Mouse (Mus musculus): ENCODE data around the gene R3hcc1l.

R3hcc1l gene

DNA sequence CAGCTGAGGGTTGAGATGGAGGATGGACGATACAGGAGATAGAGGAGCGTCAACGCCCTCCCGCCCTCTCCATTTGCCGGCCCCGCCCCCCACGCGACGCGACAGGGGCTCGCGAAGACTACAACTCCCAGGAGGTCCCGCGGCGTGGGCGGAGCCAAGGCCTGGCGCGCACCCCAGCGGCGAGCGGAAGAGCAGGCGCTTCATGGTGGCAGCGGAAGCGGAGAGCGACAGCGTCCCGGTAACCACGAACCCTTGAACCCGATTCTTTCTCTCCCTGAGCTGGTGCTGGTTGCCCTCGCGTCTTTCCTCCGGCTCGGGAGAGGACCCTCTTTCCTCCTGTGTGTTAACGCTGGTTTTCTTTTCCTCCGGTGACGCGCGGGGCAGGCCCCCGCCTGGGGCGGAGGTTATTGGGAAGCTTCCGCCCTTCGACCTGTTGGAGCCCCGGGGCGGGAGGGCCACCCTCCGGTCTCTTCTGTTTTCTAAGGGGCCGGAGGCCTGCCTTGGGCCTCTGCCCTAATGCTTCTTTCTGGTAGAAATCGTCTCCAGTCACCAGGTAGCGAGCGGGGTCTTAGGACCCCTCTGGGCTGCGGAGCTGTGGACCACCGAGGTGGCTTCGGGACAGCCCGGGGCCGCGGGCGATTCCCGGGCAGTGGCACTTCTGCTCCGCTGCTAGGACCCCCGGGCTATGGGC is at the start of gene R3hcc1l:
Gene R3hcc1l (plus strand): TSS at position 140 of the 691 bp plus-strand sequence.
- DNase-seq (ENCODE audit: low spot score in 2 of 2): peak; percentile 97 to 99

DNA sequence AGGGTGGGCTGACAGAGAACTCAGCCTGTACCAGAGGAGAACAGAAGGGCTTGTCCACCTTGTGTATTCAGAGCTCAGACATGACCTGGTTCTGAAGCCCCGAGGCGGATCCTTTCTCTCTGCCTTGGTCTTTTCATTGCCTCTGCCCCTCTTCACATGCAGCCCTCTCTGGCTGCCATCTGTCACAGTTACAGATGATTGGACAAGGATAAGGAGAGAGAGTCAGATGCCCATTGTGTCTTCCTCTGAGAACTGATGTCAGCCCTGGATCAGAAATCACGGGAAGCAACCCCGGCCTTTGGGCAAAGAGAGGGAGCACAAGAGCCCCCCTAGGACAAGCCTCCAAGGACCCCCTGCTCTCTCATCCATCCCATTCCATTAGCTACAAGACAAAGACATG is 47.0 kb upstream of the R3hcc1l start:
- no peak for DNase-seq (ENCODE audit: low spot score in 2 of 2)

DNA sequence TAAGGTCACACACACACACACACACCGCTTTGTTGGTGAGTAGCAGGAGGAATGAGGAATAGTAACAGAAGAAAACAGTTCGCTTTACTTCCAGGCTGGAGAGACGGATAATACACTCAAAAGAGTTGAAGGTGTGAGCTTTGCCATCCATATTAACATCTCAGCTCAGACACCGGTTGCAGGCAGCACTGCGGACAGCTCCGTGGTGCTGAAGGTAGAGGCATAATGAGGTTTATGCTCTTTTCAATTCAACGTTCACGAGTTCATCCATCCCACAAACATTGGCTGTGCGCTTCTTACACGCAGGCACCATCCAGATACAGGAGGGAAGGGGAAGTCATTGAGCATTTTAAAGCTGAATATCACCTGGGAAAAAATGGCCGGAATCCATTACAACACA is 45.7 kb upstream of the R3hcc1l start:
- no peak for DNase-seq (ENCODE audit: low spot score in 2 of 2)

DNA sequence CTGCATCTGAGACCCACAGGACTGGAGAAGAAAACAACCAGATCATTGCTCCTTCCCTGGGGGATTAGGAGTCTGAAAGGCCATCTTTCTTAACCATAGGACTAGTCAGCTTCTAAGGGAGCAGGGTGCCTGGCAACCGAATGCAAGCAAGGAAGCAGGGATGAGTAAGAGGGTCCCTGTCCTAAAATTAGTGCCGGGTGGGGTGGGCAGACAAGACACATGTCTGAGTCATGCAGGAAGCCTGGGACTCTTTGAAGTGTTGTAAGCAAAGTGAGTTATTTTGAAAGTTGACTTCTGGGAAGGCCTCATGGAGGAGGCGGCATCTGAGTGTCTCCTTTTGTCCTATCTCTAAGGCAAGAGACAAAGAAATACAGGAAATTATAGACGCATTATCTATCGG is 40.8 kb upstream of the R3hcc1l start:
- DNase-seq (ENCODE audit: low spot score in 2 of 2): no peak

DNA sequence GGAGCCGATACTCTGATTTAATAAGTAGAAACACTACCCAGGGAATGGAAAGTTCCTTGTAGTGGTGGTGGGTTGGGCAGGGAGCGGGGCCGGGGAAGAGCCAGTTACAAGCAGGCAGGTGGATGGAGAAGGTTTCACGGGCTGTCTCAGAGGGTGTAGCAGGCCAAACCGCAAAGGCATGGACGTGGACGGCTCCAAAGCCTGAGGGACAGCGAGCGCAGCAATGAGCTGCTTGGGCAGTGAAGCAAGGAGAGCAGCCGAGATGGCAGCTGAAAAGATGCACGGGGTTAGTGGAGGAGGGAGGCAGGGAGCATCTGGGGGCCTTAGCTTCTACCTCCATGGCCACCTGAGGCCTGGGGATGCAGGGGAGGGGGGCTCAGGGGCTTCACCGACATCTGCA is 40.3 kb upstream of the R3hcc1l start:
- DNase-seq (ENCODE audit: low spot score in 2 of 2): no peak

DNA sequence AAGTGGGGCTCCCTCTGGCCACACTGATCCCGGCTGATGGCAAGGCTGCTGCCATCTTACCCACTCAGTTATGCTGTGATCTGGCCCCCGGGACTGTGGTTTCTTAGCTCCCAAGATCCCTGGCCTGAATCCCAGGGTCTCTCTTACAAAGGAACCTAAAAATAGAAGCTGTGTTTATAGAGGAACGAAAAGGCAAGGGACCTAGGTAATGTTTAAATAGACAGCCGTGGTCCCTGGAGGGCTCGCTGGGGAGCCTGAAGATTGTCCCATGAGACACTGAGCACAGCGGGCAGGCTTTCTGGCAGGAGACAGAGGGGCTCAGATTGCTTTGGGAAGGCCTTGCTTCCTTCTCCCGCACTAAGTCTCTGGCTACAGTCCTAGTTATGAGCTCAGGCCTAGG is 33.1 kb upstream of the R3hcc1l start:
- no peak for DNase-seq (ENCODE audit: low spot score in 2 of 2)

DNA sequence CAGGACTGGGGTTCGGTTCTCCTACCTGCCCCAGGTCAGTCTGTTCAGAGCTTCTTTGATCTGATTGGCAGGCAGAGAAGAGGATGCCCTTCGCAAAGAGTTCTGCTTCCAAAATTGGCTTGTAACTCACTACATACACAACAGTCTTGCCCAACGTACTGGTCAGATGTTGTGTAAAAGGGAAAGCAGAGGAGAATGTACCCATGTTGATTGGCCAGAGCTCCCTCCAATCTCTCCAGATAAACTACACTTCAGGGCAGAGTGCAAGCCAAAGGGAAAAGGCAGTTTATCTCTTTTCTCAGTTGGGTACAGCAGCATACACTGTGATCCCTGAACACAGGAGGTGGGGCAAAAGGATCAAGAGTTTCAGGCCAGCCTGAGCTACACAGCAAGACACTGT is 31.3 kb upstream of the R3hcc1l start:
- no peak for DNase-seq (ENCODE audit: low spot score in 2 of 2)

DNA sequence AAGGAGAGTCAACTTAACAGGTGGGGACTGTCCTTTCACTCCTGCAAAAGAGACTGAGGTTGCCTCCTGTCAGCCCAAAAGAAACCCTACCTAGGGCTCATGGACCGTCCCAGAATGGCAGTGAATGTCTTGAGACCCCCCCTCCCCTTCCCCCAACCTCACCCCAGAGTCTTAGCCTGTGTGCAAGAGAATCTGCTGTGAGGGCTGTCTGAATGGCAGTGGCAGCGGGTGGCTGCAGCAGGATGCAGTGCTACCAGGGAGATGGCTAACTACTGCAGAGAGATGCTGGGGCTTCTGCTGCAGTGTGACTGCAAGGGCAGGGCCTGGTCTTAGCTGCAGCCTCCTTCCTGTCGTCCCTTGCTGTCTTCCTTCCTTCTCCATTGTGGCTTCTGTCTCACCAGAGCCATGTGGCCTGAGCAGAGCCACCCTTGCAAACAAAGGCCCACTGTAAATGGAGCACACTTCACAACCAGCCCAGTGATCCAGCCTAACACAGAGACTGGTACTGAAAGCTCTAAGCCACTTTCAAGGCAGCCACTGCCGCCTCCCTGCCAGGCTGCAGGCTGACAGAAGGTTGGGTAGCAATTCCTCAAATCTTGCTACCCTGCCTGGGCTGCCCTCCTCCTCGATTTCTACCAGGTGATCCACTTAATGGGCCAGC is 25.2 kb upstream of the R3hcc1l start:
- no peak for DNase-seq (ENCODE audit: low spot score in 2 of 2)

DNA sequence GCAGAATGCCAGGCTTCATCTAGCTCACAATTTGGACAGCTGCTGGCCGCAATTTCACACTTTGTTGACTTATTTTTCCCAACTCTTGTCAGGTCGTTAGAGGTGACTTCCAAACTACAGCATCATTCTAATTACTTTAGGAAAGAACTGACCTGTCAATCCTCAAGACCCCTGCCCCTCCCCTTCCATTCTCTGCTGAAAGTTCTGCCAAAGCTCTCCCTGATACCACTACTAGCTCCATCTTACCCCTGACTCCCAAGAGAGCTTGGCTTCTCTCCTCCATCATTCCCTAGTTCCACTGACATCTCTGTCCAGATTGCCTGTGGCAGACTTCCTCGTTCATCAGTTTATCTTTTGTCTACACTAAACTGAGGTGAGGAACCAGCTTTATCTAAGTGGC is 14.4 kb upstream of the R3hcc1l start:
- no peak for DNase-seq (ENCODE audit: low spot score in 2 of 2)

DNA sequence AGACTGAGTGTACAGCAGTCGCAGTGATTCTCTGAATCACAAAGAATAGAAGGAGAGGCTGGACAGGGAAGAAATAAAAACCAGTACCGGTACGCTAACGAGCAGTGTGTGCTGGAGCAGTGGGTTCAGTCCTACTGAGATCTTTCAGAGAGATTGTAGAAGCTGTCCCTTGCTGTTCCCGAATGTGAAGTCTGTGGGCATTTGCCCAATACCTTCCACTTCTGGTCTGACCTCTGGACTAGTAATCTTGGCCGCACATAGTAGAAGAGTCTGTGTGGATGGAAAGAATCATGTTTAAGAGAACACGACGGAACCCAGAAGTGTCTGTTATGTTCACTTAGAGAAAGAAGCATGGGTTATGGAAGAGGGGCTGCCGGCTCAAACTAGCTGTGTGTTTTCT is 8.9 kb upstream of the R3hcc1l start:
- DNase-seq (ENCODE audit: low spot score in 2 of 2): no peak

DNA sequence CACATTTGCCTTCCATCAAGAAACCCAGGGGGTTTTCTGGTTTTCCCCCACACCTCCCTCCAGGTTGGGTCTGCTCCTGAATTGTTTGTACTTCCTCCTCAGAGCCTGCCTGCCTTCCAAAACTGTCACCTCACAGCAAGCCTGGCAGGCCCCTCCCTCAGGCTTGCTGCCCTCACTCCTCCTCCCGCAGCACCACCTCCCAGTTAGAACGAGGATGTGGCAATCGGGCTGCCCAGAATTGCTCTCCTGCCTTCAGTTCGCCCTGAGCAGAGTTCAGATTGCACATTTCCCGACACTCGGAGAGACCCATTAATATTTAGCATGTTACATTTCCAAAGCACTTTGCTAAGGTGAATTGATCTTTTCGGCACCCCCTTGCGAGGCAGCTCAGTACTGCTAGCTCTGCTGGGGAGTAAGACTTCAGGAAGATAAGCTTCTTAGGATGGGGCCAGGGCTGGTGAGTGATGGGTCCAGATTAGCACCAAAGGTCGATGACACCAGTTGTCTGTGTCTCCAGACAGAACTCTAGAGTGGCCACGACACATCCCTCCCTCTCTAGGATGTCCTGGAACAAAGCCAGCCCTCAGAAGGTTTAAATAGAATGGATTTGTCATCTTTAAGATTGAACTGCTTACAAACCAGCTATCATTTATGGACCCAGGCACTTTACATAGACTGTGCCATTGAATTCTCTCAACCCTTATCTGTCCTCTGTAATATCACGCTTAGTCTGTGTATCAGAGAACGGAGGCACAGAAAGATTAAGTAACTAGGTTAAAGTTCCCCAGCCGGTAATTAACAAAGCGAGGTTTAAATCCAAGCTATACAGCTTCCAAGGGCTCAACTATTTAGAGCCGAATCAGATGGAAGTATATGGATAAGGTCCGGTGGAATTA is 8.0 kb upstream of the R3hcc1l start:
- no peak for DNase-seq (ENCODE audit: low spot score in 2 of 2)

DNA sequence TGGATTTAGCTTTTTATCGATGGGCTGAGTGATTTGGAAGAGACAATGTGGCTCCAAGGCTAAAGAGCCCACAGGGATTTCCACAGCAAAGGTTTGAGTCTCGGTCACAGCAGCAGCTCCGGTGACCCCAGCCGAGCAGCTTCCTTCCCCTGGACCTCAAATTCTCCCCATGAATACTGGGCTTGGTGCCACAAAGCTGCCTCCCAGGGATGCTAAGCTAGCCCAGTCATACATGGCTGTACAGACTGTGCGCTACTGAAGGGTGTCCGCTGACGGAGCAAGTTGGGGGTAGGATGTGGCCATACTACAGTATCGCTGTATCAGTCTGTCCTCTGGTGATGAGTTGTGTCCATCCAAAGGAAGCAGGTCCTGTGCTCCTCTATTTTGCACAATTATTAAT is 2.9 kb upstream of the R3hcc1l start:
- peak in 1 of 2 experiments; percentile 57 for DNase-seq (ENCODE audit: low spot score in 2 of 2)

DNA sequence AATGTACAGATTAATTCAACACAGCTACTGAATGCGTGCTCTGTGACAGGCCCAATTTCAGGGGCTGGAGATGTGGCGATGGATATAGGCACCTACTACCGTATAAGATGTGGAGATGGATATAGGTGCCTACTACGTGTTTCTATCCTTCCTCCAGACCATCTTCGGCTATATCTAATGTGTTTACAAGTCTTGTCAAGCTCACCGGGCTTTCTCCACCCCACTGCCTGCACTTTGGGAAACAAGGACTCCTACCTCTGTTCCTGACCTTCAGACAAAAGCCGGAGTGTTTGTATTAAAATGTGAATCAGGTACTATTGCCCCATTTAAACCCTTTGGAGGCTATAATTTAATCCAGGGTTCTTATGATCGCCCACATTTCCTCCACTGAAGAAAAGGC is 2.4 kb upstream of the R3hcc1l start:
- DNase-seq (ENCODE audit: low spot score in 2 of 2): no peak

DNA sequence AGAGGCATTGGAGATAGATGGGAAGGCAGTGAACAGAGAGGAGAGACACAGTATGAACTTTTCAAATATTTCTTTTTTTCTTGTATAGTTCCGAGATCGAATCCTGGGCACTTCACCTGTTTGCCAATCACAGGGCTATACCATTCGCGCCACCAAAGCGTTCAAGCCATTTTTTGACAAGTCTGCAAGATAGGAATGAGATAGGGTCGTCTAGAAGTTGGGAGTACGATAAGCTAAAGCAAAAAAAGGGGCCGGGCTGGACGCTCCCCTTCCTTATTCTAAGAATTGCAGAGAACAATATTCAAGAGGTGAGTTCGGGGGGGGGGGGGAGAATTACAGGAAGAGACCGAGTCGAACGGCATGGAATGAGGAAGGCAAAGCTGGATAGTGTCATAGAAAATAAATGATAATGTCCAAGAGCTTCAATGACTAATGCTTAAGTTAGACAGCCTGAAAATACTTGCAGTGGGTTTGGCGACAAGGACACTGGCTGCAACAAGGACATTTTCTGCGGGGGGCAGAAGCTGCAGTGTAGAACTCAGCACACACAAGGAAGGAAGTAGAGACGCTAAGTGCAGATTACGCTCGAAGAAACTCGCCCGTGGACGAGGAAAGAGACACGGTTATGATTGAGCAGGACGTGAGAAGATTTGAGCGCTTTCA is 471 bp upstream of the R3hcc1l start:
- DNase-seq (ENCODE audit: low spot score in 2 of 2): no peak

DNA sequence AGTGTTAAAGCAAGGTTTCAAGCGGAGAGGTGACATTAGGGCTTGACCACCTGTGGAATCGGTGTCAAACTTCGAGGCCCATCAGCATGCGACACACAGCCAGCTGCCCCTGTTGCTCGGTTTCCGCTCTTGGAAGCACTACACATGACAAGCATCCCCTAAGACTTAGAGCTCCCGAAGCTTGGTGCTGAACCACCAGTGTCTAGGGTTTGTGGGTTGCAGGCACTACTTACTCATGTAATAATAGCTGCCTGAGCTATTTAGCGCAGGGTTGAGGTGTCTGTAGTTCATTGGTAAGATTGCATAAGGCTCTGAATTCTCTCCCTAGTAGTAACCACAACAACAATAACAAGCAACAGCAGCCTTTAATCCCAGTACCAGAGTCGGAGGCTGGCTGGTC is 1.2 kb downstream of the R3hcc1l start:
- DNase-seq (ENCODE audit: low spot score in 2 of 2): peak in 1 of 2 experiments; percentile 57

DNA sequence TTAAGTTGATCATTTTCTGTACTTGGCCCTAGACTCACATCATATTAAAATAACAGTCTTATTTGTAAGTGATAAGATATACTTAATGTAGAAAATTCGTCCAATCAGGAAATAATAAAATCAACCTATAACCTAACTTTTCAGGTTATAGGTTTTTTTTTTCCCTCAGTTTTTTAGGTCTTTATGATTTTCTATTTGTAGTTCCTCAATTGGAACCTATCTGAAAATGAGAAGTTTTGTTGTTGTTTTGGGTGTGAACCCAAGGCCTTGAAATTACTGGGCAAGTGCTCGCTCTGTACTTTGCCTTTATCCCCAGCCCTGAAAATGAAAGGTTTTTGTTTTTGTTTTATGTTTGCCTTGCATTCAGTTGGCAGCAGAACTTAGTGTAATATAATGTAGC is 6.1 kb downstream of the R3hcc1l start:
- DNase-seq (ENCODE audit: low spot score in 2 of 2): no peak

DNA sequence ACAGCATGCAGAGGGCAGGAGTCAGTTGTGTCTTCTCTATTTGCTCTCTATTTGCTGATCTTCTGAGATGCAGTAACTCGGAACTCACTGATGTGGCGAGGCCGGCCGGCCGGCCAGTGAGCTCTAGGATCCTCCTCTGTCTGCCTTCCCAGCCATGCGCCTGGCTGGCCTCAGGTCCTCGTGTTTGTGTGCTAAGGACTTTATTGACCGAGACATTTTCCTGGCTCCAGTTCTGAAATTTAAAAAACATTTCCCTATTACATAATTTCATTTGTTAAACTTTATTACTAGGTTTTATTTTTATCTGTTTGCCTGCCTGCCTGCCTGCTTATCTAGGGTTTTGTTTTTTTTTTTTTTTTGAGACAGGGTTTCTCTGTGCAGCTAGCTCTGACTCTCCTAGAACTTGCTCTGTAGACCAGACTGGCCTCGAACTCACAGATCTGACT is 11.5 kb downstream of the R3hcc1l start:
- no peak for DNase-seq (ENCODE audit: low spot score in 2 of 2)

DNA sequence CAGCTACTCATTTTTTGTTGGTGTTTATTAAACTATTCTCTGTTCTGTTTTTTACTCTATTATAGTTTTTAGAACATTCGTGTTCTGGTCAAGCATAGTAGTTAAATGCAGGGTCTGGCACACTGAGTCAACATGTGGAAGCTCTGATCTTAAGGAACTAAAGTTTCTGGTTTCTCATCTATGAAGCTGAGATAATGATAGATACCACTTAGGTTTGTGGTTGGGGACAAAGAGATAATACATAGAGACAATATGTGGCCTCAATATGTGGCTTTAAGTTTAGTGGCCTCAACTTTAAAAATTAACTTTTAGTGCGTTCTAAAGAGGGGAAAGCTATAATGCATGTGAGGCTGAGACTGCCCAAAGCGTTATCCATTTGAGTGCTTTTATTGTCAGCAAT is 15.9 kb downstream of the R3hcc1l start:
- no peak for DNase-seq (ENCODE audit: low spot score in 2 of 2)

DNA sequence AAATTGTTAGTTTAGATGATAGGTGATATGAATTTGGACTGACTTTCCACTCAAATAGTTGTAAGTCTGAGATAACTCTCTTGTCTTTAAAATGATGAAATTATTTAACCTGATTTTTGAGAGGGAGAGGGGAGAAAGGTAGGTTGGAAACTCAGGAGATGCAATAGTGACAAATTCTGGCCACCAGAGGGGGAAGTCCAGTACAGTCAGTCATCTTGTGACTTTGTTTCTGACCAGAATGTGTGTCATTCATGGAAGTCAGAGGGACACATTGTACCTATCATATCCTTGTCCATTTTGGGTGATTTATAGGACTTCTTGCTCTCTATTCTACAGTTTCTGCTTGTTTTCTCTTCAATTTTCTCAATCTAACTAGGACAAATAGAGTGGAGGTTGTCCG is 19.0 kb downstream of the R3hcc1l start:
- DNase-seq (ENCODE audit: low spot score in 2 of 2): no peak

DNA sequence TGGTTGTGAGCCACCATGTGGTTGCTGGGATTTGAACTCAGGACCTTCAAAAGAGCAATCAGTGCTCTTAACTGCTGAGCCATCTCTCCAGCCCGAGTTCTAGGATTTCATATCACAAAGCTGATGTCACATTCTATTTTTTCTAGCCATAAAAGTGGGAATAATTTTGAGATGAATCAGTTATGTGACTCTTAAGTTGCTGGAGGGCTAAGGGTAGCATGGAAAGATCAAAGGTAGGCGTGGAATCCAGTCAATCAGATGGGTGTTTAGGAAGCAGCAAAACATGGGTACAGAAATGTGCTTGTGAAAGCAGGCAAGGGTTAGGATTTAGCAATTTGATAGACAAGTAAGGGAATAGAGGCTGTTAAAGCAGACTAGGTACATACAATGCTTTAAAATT is 20.4 kb downstream of the R3hcc1l start:
- DNase-seq (ENCODE audit: low spot score in 2 of 2): no peak

DNA sequence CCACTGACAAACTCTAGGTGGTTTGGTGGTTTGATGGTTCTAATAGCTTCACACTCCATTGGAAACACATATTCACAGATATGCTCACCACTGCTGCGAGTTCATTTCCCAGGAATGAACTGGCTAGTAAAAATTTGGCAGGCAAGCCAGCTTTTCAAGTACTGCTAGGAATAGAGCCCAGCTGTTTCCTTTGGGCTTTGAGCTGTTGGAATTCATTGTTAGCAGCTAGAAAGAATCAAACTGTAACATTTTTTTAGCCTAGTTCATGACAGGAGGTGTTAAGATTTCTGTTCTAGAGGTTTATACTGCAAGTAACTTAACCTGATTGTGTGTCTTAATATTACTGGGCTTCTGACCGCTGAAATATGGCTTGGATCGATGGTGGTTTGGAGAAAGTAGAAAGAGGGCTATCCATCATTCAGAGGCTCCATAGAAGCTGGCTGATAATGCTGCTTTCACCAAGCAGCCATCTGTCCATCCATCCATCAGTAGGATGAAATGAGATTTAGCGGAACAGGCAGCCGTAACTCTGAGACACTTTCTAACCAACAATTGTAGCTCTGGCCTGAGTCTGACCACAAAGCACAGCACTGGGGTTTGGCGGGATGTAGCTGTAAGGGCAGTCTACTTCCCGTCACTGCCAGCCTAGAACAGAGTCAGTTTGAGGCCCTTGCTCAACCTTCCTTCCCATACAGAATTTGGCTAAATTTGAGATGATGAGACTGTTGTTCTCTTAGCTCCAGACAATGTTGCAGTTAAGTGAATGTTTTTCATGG is 21.0 kb downstream of the R3hcc1l start:
- no peak for DNase-seq (ENCODE audit: low spot score in 2 of 2)

All from spleen, postnatal 4 days (tissue).